Mouse (Mus musculus): ENCODE results near the gene Gm20388.

Gene Gm20388

GRCm38 (mm10) chr8:122140411-122140810, 2229.8 kb downstream of the Gm20388 start:
- DNase-seq = no peak

- no peak for DNase-seq
Observed at GRCm38 (mm10) chr8:122142428-122142827, 2231.8 kb downstream of the Gm20388 start.

- DNase-seq = peak; percentile 45
Observed at GRCm38 (mm10) chr8:122143231-122143630, 2232.6 kb downstream of the Gm20388 start.

- no peak for DNase-seq
Observed at GRCm38 (mm10) chr8:122144729-122145311, 2234.2 kb downstream of the Gm20388 start.

- DNase-seq = no peak
Observed at GRCm38 (mm10) chr8:122149045-122149444, 2238.4 kb downstream of the Gm20388 start.

GRCm38 (mm10) chr8:122149606-122150005, 2239.0 kb downstream of the Gm20388 start:
- no peak for DNase-seq

GRCm38 (mm10) chr8:122151541-122151940, 2240.9 kb downstream of the Gm20388 start:
- no peak for DNase-seq

GRCm38 (mm10) chr8:122155082-122155643, 2244.5 kb downstream of the Gm20388 start:
- DNase-seq = peak; percentile 39

- DNase-seq = no peak
Observed at GRCm38 (mm10) chr8:122155964-122156363, 2245.3 kb downstream of the Gm20388 start.

- DNase-seq = no peak
Observed at GRCm38 (mm10) chr8:122157689-122158088, 2247.0 kb downstream of the Gm20388 start.

GRCm38 (mm10) chr8:122160165-122160564, 2249.5 kb downstream of the Gm20388 start:
- no peak for DNase-seq

- DNase-seq = peak; percentile 87
Observed at GRCm38 (mm10) chr8:122162992-122163391, 2252.4 kb downstream of the Gm20388 start.

GRCm38 (mm10) chr8:122167204-122167860, 2256.7 kb downstream of the Gm20388 start:
- DNase-seq = peak; percentile 62

- DNase-seq = no peak
Observed at GRCm38 (mm10) chr8:122169446-122169845, 2258.8 kb downstream of the Gm20388 start.

- DNase-seq = no peak
Observed at GRCm38 (mm10) chr8:122171823-122172222, 2261.2 kb downstream of the Gm20388 start.

- no peak for DNase-seq
Observed at GRCm38 (mm10) chr8:122174133-122174930, 2263.7 kb downstream of the Gm20388 start.

GRCm38 (mm10) chr8:122178392-122178890, 2267.8 kb downstream of the Gm20388 start:
- DNase-seq = no peak

- no peak for DNase-seq
Observed at GRCm38 (mm10) chr8:122179354-122179753, 2268.7 kb downstream of the Gm20388 start.

- no peak for DNase-seq
Observed at GRCm38 (mm10) chr8:122180116-122180515, 2269.5 kb downstream of the Gm20388 start.

GRCm38 (mm10) chr8:122181414-122181813, 2270.8 kb downstream of the Gm20388 start:
- no peak for DNase-seq

- DNase-seq = peak; percentile 25
Observed at GRCm38 (mm10) chr8:122181991-122182390, 2271.3 kb downstream of the Gm20388 start.

GRCm38 (mm10) chr8:122186363-122186974, 2275.8 kb downstream of the Gm20388 start:
- DNase-seq = no peak

- DNase-seq = no peak
Observed at GRCm38 (mm10) chr8:122187271-122187670, 2276.6 kb downstream of the Gm20388 start.
